Mouse (Mus musculus) adrenal gland (tissue): ENCODE measurements around the gene Rce1.

Source experiments
- microRNA-seq, 2 experiments: library from miRNA; unstranded; fragments of <30 nt; microRNA quantifications; one replicate each; pipeline ENCODE4; 2019

The Rce1 gene

Small RNA genes lying within 50 kb of the gene (microRNA-seq; reads per million reads assigned to microRNA genes)
- 0.46 to 0.74 reads per million in 2 experiments for gene Mir6986
